5 mouse cellular contexts compared by ENCODE assay signal in genomic region chr15:84828603-84829002, GRCm38 (mm10).
"Had no signal": no experiment of that assay in that cellular context is flagged by ENCODE, and none has a peak within 500 bp of the region (broad histone marks: within the 10 kb centered on the region; RNA-seq: fewer than 3 reads in every experiment).

No protein-coding gene starts in this region.

- H3K9me3 ChIP-seq: kidney, embryonic 15.5 days; limb, embryonic 10.5 days; liver, embryonic 15.5 days had no signal

- H3K9ac ChIP-seq: kidney, embryonic 15.5 days; liver, embryonic 15.5 days had no signal

- H3K27me3 ChIP-seq: kidney, embryonic 15.5 days; liver, embryonic 15.5 days had no signal

- H3K4me2 ChIP-seq: kidney, embryonic 15.5 days; liver, embryonic 11.5 days; liver, embryonic 15.5 days had no signal

- H3K36me3 ChIP-seq: kidney, embryonic 15.5 days; limb, embryonic 10.5 days; liver, embryonic 15.5 days had no signal

- H3K4me3 ChIP-seq: kidney, embryonic 15.5 days; left cerebral cortex, adult 2 months; limb, embryonic 10.5 days; liver, embryonic 15.5 days had no signal

- H3K27ac ChIP-seq: kidney, embryonic 15.5 days; left cerebral cortex, adult 2 months; limb, embryonic 10.5 days; liver, embryonic 15.5 days had no signal

- H3K4me1 ChIP-seq: kidney, embryonic 15.5 days; liver, embryonic 15.5 days had no signal
